Mouse (Mus musculus) limb, embryonic 10.5 days (tissue): ENCODE data around the gene Gm21783. TPM values are rescaled to one million over a fixed set of nuclear protein-coding genes. Genes with fewer than 3 reads are reported as not detected.
"Not testable (repeated sequence)": the region's sequence is repeated elsewhere in the genome, so short reads cannot be mapped to it uniquely, and the experiment has no call there.

Experiments used
- DNase-seq: peaks from one replicate; pipeline ENCODE4 v3.0.0-alpha.2; 2017; ENCODE audit warnings: low spot score
- H3K27ac ChIP-seq: fragments of 300-500 bp; sonication (generic); 2 replicates; pipeline ENCODE4 v1.5.1; 2016; ENCODE audit warnings: mild to moderate bottlenecking
- H3K27me3 ChIP-seq: fragments of 300-500 bp; sonication (generic); 2 replicates; pipeline ENCODE4 v1.6.1; 2016; ENCODE audit warnings: low read depth, mild to moderate bottlenecking; ENCODE audit not compliant: poor library complexity, severe bottlenecking
- H3K36me3 ChIP-seq: fragments of 300-500 bp; sonication (generic); 2 replicates; pipeline ENCODE4 v1.6.1; 2016; ENCODE audit warnings: mild to moderate bottlenecking, moderate library complexity
- H3K4me1 ChIP-seq: fragments of 300-500 bp; sonication (generic); 2 replicates; pipeline ENCODE4 v1.6.1; 2016
- H3K4me3 ChIP-seq: fragments of 300-500 bp; sonication (generic); 2 replicates; pipeline ENCODE4 v1.5.1; 2016; ENCODE audit warnings: mild to moderate bottlenecking, moderate library complexity
- H3K9me3 ChIP-seq: fragments of 300-500 bp; sonication (generic); replicated peaks from 2 replicates; pipeline ENCODE4 v1.6.1; 2016; ENCODE audit warnings: mild to moderate bottlenecking
- WGBS: fragments of 180-500 bp; shearing (Covaris S2); methylation state at CpG from one replicate; pipeline ENCODE4 v1.1.7; 2016; 5-methylcytosine and 5-hydroxymethylcytosine counted together
- polyA plus RNA-seq: library from polyadenylated mRNA; unstranded; fragments of >200 nt; fragmentation: Nextera tagmentation; extraction: Ambion mirVana; gene quantifications from 2 replicates; pipeline ENCODE4 v1.2.1, GENCODE M21; 2016

The Gm21783 gene
- polyA plus RNA-seq: not detected in 2 replicates

- not testable (repeated sequence) for H3K4me1 ChIP-seq, H3K27me3 ChIP-seq, H3K4me3 ChIP-seq, H3K27ac ChIP-seq, DNase-seq, H3K36me3 ChIP-seq, H3K9me3 ChIP-seq
- WGBS: no CpG with 5 or more reads among the region's 1 CpGs
These were observed at the start of gene Gm21783 for GRCm38 (mm10) chrY:44981163-44981562. TSS of gene Gm21783 (minus strand) at chrY:44981263.
